Mouse (Mus musculus) frontal cortex, postnatal 10 days (tissue): ENCODE measurements at regions not wholly inside any gene's neighbourhood (a gene's known extent, or its start where the extent isn't known, plus 50 kb on each side); places are given as distances from the start of the nearest gene placed in this dataset.

Source experiments
- DNase-seq, 2 experiments: peaks; one replicate each; pipeline ENCODE4 v3.0.0; 2022; ENCODE audit warnings: low spot score in 2 of 2, mixed read lengths in 1 of 2

- DNase-seq = peak in 1 of 2 experiments; percentile 9
These were observed 145.0 kb downstream of the Spata18 start for GRCm38 (mm10) chr5:73796201-73796600.

- no peak for DNase-seq
These were observed 146.8 kb downstream of the Spata18 start for GRCm38 (mm10) chr5:73797980-73798379.

GRCm38 (mm10) chr5:73803431-73803830, 152.3 kb downstream of the Spata18 start:
- DNase-seq = no peak

GRCm38 (mm10) chr5:73804556-73805230, 153.5 kb downstream of the Spata18 start:
- DNase-seq = no peak

GRCm38 (mm10) chr5:73810660-73811059, 159.5 kb downstream of the Spata18 start:
- no peak for DNase-seq

- no peak for DNase-seq
These were observed 159.9 kb downstream of the Spata18 start for GRCm38 (mm10) chr5:73811094-73811521.

- no peak for DNase-seq
These were observed 164.6 kb downstream of the Spata18 start for GRCm38 (mm10) chr5:73815752-73816151.

- no peak for DNase-seq
These were observed 166.0 kb downstream of the Spata18 start for GRCm38 (mm10) chr5:73817180-73817579.

GRCm38 (mm10) chr5:73821956-73822545, 170.9 kb downstream of the Spata18 start:
- no peak for DNase-seq

GRCm38 (mm10) chr5:73823421-73823820, 172.2 kb downstream of the Spata18 start:
- no peak for DNase-seq

GRCm38 (mm10) chr5:73826941-73827340, 175.8 kb downstream of the Spata18 start:
- no peak for DNase-seq

- DNase-seq = no peak
These were observed 182.5 kb downstream of the Spata18 start for GRCm38 (mm10) chr5:73833721-73834120.

- no peak for DNase-seq
These were observed 192.6 kb downstream of the Spata18 start for GRCm38 (mm10) chr5:73843776-73844175.

GRCm38 (mm10) chr5:73846096-73846782, 195.1 kb downstream of the Spata18 start:
- no peak for DNase-seq

GRCm38 (mm10) chr5:73846783-73847151, 195.6 kb downstream of the Spata18 start:
- DNase-seq = no peak

- no peak for DNase-seq
These were observed 200.3 kb downstream of the Spata18 start for GRCm38 (mm10) chr5:73851501-73851900.

- peak; percentile 52 to 79 for DNase-seq
These were observed 203.0 kb downstream of the Spata18 start for GRCm38 (mm10) chr5:73854025-73854773.

GRCm38 (mm10) chr5:73854774-73855371, 203.7 kb downstream of the Spata18 start:
- no peak for DNase-seq

- no peak for DNase-seq
These were observed 208.1 kb downstream of the Spata18 start for GRCm38 (mm10) chr5:73859320-73859719.

GRCm38 (mm10) chr5:73864138-73864761, 204.0 kb downstream of the Usp46 start:
- DNase-seq = peak in 1 of 2 experiments; percentile 56
